Mouse (Mus musculus) intestine, postnatal 0 days (tissue): Measurements from ENCODE around the gene Gria4. TPM values are rescaled to one million over a fixed set of nuclear protein-coding genes. Genes with fewer than 3 reads are reported as not detected.
"Not testable (repeated sequence)": the region's sequence is repeated elsewhere in the genome, so short reads cannot be mapped to it uniquely, and the experiment has no call there.

Experiments
- ATAC-seq: fragments of 200-750 bp; cut with Nextera tagmentation; 2 replicates; pipeline ENCODE4 v1.8.0; 2017; ENCODE audit warnings: mild to moderate bottlenecking, moderate TSS enrichment, moderate library complexity
- H3K27ac ChIP-seq: fragments of 300-500 bp; sonication (generic); 2 replicates; pipeline ENCODE4 v1.5.1; 2014; ENCODE audit warnings: mild to moderate bottlenecking, low read depth, low read length, moderate library complexity
- H3K27me3 ChIP-seq: fragments of 300-500 bp; sonication (generic); replicated peaks from 2 replicates; pipeline ENCODE4 v1.6.1; 2014; ENCODE audit warnings: low read length, mixed read lengths; ENCODE audit not compliant: control insufficient read depth, insufficient read depth
- H3K36me3 ChIP-seq: fragments of 300-500 bp; sonication (generic); 2 replicates; pipeline ENCODE4 v1.6.1; 2014; ENCODE audit warnings: mild to moderate bottlenecking, moderate library complexity; ENCODE audit not compliant: control insufficient read depth, insufficient read depth
- H3K4me1 ChIP-seq: fragments of 300-500 bp; sonication (generic); replicated peaks from 2 replicates; pipeline ENCODE4 v1.6.1; 2014; ENCODE audit warnings: antibody characterized with exemption, low read length, mixed read lengths; ENCODE audit not compliant: control insufficient read depth, insufficient read depth
- H3K4me2 ChIP-seq: fragments of 300-500 bp; sonication (generic); replicated peaks from 2 replicates; pipeline ENCODE4 v1.6.1; 2014; ENCODE audit warnings: low read depth, mild to moderate bottlenecking, moderate library complexity
- H3K4me3 ChIP-seq: fragments of 300-500 bp; sonication (generic); 2 replicates; pipeline ENCODE4 v1.5.1; 2014; ENCODE audit warnings: low read depth, low read length
- H3K9ac ChIP-seq: fragments of 300-500 bp; sonication (generic); 2 replicates; pipeline ENCODE4 v1.6.1; 2014; ENCODE audit warnings: mild to moderate bottlenecking, low read depth, low read length
- H3K9me3 ChIP-seq: fragments of 300-500 bp; sonication (generic); 2 replicates; pipeline ENCODE4 v1.6.1; 2016; ENCODE audit warnings: mixed run types; ENCODE audit not compliant: control insufficient read depth
- CTCF ChIP-seq: sonication (generic); IDR thresholded peaks from 2 replicates; pipeline ENCODE4 v1.5.1; 2016; ENCODE audit warnings: low read depth, mild to moderate bottlenecking, control low read depth, antibody characterized with exemption, moderate library complexity
- WGBS: fragments of 180-500 bp; shearing (Covaris S2); extraction: QIAGEN DNeasy Blood & Tissue Kit; methylation state at CpG from one replicate; pipeline ENCODE4 v1.1.7; 2014; 5-methylcytosine and 5-hydroxymethylcytosine counted together
- polyA plus RNA-seq: library from polyadenylated mRNA; unstranded; fragments of >200 nt; fragmentation: Nextera tagmentation; extraction: Ambion mirVana; gene quantifications from 2 replicates; pipeline ENCODE4 v1.2.1, GENCODE M21; 2015

The Gria4 gene
- polyA plus RNA-seq, 1 experiment from 2014 or later, result 1.3 TPM

GRCm38 (mm10) chr9:4484502-4484901 lies 311.5 kb downstream of the Gria4 start:
- TF ChIP-seq CTCF, result no peak
- H3K4me3 ChIP-seq, result no peak overlapping the region
- no peaks in the 10 kb centered on the region for H3K9me3 ChIP-seq
- WGBS, result 77% methylated on average over 2 of the region's 2 CpGs
- ATAC-seq, result no peak
- no peaks in the 10 kb centered on the region for H3K36me3 ChIP-seq
- no peaks in the 10 kb centered on the region for H3K27me3 ChIP-seq
- no peak overlapping the region for H3K27ac ChIP-seq
- no peaks in the 10 kb centered on the region for H3K4me1 ChIP-seq
- no peak overlapping the region for H3K4me2 ChIP-seq
- no peak overlapping the region for H3K9ac ChIP-seq

- ATAC-seq, result no peak
- H3K4me3 ChIP-seq, result no peak overlapping the region
- WGBS, result 43% methylated on average over 2 of the region's 2 CpGs
- no peak overlapping the region for H3K27ac ChIP-seq
- H3K4me2 ChIP-seq, result no peak overlapping the region
- H3K36me3 ChIP-seq, result no peaks in the 10 kb centered on the region
- no peaks in the 10 kb centered on the region for H3K27me3 ChIP-seq
- no peaks in the 10 kb centered on the region for H3K9me3 ChIP-seq
- TF ChIP-seq CTCF, result no peak
- H3K4me1 ChIP-seq, result no peaks in the 10 kb centered on the region
- no peak overlapping the region for H3K9ac ChIP-seq
Observed at GRCm38 (mm10) chr9:4470791-4471190, 325.2 kb downstream of the Gria4 start.

GRCm38 (mm10) chr9:4459456-4460070 lies 336.5 kb downstream of the Gria4 start:
- Histone ChIP-seq H3K4me2 (no peak overlapping the region), H3K4me1 (no peaks in the 10 kb centered on the region), H3K9ac (no peak overlapping the region), H3K36me3 (no peaks in the 10 kb centered on the region), H3K4me3 (no peak overlapping the region), H3K27ac (no peak overlapping the region), H3K27me3 (no peaks in the 10 kb centered on the region), H3K9me3 (no peaks in the 10 kb centered on the region)
- no peak for ATAC-seq
- 67% methylated on average over 1 of the region's 1 CpGs for WGBS
- TF ChIP-seq CTCF, result no peak

- H3K9ac ChIP-seq, result no peak overlapping the region
- H3K36me3 ChIP-seq, result no peaks in the 10 kb centered on the region
- ATAC-seq, result no peak
- TF ChIP-seq CTCF, result no peak
- no peak overlapping the region for H3K4me3 ChIP-seq
- H3K4me1 ChIP-seq, result no peaks in the 10 kb centered on the region
- no peaks in the 10 kb centered on the region for H3K27me3 ChIP-seq
- no peak overlapping the region for H3K27ac ChIP-seq
- no peak overlapping the region for H3K4me2 ChIP-seq
- WGBS, result 93% methylated on average over 1 of the region's 1 CpGs
- no peaks in the 10 kb centered on the region for H3K9me3 ChIP-seq
Observed at GRCm38 (mm10) chr9:4458193-4458592, 337.8 kb downstream of the Gria4 start.

- no peak for ATAC-seq
- Histone ChIP-seq H3K9me3 (no peaks in the 10 kb centered on the region), H3K9ac (no peak overlapping the region), H3K36me3 (no peaks in the 10 kb centered on the region), H3K27ac (no peak overlapping the region), H3K4me2 (no peak overlapping the region), H3K4me3 (no peak overlapping the region), H3K27me3 (no peaks in the 10 kb centered on the region), H3K4me1 (no peaks in the 10 kb centered on the region)
- TF ChIP-seq CTCF, result no peak
- WGBS, result 86% methylated on average over 1 of the region's 1 CpGs
Observed at GRCm38 (mm10) chr9:4457644-4458043, 338.4 kb downstream of the Gria4 start.

- Histone ChIP-seq H3K4me3 (no peak overlapping the region), H3K4me1 (no peaks in the 10 kb centered on the region), H3K9ac (no peak overlapping the region), H3K36me3 (no peaks in the 10 kb centered on the region), H3K4me2 (no peak overlapping the region), H3K27me3 (no peaks in the 10 kb centered on the region), H3K9me3 (no peaks in the 10 kb centered on the region), H3K27ac (no peak overlapping the region)
- peak; percentile 66 for ATAC-seq
- TF ChIP-seq CTCF, result peak; percentile 74
- 29% methylated on average over 2 of the region's 2 CpGs for WGBS
Observed at GRCm38 (mm10) chr9:4442908-4443307, 353.1 kb downstream of the Gria4 start.

GRCm38 (mm10) chr9:4400801-4401200 lies 395.2 kb downstream of the Gria4 start:
- not testable (repeated sequence) for H3K4me2 ChIP-seq, H3K27ac ChIP-seq, ATAC-seq, H3K4me1 ChIP-seq, H3K4me3 ChIP-seq, H3K36me3 ChIP-seq, H3K9me3 ChIP-seq, H3K27me3 ChIP-seq, H3K9ac ChIP-seq
- WGBS, result 91% methylated on average over 11 of the region's 11 CpGs
